Mouse (Mus musculus): ENCODE data around the gene Hmgn2. TPM values are rescaled to one million over a fixed set of nuclear protein-coding genes. Genes with fewer than 3 reads are reported as not detected.
"Not testable (repeated sequence)": the region's sequence is repeated elsewhere in the genome, so short reads cannot be mapped to it uniquely, and the experiment has no call there.

Hmgn2 gene
- total RNA-seq (2021): 100 to 1,000 TPM; 133 to 138 TPM

DNA sequence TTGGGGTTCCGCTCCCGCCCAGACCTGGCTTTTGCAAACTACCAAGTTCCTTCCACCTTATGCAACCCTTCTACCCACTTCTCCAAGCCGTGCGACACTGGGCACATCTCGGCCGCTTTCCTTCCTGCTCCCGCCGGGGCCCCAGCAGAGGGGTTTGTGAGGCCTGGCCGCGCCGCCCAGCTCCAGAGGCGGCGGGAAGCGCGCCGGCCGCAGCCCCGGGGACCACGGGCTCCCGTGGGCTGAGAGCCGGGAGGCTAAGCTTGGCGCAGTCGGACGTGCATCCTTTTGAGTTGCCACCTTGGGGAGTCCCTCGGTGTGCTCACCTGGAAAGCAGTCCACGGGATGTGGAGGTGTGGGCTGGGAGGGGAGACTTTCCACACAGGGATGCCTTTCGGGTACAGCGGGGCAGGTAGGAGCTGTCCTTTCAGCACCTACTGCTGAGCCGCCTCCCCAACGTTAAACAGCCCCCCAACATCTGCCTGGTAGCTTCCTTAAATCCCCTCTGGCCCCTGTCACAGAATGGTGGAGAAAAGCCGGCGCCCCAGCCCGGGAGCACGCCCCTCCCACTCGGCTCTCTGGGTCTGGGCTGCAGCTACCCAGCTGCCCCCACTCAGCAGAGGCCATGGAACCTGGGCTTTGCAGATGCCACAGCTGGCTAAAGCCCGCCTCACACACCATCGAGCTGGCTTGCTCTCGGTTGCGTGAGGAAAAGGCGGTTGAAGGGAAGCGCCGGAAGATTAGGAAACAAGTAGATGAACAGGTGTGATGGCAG, at the start of gene Hmgn2:
Hmgn2 (minus strand) TSS at position 501 of the 772 bp plus-strand sequence.
- peak; percentile 18 to 36 for DNase-seq (ENCODE audit: extremely low spot score in 1 of 2, low spot score in 1 of 2)

DNA sequence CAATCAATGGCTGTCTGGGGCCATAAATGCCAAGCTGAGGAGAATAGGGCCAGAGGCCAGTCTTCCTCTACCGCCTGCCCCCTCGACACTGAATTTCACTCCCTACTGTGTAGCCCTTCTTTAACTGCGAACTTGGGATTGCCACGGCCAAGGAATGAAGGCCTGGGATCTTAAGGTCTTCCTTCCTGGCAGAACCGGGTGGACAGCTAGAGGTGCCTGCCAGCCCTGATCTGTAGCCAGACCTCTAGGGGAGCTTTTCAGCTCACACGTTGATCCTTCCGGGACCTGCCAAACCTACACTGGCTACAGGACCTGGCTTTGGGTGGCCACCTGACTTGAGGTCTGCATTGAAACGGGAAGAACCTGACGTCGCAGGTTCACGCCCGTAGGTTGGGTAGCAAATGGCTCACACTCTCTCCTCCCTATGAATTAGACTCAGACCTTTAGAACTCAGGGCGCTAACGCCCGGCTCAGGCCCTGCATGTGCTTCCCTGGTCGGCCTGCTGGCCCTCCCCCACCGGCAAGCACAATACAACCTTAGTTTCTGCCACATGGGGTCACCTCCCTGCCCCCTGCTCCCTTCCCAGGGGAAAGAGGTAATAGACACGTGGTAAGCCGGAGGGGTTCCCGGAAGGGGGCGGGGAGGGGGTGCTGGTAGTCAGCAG, 48.9 kb upstream of the Hmgn2 start:
- DNase-seq (ENCODE audit: extremely low spot score in 1 of 2, low spot score in 1 of 2): no peak

DNA sequence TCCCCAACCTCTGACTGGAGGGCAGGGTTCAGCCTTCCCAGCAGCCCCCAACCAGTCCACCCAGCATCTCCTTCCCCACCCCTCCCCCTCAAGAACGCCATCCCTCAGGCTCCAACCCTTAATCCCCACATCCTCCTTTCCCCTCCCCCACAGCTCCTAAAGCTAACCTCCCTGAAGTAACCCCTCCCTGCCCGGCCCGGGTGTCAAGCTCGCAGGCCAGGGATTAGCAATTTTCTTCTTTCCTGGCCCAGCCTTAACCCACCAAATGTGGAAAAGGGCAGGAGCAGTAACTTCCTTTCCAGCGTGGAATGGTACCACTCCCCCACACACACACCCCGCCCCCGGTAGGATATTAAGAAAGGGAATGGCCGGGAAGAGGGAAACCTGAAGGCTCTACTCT, 48.3 kb upstream of the Hmgn2 start:
- DNase-seq (ENCODE audit: extremely low spot score in 1 of 2, low spot score in 1 of 2): no peak

DNA sequence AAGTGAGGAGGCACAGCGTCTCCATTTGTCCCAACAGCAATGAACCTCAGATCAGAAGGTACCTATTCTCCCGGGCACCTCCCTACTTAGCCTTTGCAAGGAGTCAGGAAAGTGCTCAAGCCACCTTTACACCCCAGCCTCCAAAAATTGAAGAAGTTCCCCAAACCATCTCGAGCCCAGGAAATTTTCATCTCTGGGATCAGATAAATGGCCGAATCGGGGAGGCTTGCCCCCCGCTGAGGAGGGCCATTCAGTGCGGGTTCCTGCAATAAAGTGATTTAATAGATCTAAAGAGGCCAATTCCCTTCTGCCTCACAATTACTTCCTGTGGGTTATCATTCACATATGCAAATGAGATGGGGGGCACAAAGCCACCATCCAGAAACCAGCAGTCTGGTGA, 47.8 kb upstream of the Hmgn2 start:
- no peak for DNase-seq (ENCODE audit: extremely low spot score in 1 of 2, low spot score in 1 of 2)

DNA sequence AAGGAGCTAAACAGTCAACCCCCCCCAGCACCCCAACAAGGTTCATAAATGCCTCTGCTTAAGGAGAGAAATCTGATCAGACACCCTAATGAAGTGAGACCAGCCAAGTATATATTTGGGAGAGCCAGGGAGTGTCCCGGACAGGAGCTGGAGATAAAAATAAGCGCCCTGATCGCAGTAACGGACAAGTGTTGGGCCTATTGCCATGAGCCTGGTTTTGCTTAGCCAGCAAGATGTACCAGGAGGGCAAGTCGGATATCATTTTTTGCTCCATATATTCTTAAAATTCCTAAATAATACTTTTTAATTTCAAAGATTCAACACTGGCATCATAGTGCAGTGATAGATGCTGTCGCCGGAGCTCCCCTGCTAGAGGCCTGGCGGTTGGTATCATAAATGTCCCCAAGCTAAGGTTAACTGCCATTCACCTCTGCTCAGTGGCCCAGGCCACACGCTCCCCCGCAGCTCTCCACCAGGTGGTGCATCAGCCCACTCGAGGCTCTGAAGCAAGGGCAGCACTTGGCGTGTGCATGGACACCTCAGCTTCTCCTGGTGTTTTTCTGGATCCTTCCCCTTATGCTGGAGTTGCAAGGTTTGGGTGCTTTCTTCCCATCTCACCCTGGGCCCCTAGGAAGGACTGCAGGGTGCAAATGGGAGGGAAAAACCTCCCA, 44.5 kb upstream of the Hmgn2 start:
- DNase-seq (ENCODE audit: extremely low spot score in 1 of 2, low spot score in 1 of 2): no peak

DNA sequence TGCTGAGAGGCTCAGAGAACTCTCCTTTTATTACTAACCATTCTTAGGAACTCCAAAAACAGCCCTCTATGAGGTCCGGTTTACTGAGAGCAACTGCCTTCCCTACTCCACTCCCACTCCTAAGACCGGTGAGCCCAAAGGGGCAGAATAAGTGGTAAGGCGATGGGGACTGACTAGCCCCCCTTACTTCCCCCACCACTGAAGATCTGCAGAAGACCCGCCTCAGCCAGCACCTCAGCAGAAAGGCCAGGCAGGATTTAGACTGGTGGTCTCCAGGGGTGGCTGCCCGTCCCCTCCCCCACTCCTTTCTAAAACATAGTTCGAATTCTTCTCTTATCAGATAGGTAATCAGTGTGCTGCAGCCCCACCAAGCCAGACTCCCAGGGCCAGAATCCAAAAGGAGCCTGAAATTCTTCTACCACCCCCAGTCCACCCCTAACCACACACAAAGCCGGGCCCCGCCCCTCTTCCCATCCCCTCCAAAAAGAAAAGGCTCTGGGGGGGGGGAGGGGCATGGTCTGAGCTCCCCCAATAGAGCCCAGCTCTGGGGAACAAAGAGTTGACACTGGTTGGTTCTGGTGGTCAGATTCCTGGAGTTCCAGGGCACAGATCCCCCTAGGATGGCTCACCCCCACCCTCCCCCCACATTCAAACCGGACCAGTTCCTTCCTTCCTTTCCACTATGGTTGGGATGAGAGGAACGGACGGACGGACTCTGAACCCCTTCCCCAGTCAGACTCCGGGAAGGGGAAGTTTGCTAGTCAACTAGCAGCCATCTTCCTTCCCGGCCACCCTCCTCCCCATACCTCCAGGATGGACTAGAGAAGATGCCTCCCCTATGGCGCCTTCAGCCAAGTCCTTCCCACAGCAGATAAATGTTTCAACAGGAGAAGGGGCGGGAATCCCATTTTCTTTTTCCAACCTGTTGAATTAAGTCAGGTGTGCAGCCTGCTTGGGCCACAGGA, 43.3 kb upstream of the Hmgn2 start:
- DNase-seq (ENCODE audit: extremely low spot score in 1 of 2, low spot score in 1 of 2): no peak

DNA sequence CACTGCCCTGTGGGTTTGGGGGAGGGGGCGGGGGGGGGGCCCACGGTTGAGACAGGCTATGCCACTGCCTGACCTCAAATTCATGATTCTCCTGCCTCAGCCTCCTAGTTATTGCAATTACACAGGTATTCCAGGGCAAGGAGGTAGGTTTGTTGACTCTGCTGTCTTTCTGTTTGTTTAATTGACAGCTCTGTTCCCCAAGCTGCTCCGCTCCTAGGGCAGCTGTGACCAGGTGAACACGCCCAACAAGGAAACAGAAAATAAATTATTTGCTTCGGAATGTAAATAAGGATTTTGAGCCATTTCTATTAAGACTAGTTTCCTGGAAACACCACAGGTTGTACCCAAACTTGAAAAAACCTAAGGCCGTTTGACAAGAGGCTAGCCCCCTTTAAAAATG, 41.3 kb upstream of the Hmgn2 start:
- no peak for DNase-seq (ENCODE audit: extremely low spot score in 1 of 2, low spot score in 1 of 2)

DNA sequence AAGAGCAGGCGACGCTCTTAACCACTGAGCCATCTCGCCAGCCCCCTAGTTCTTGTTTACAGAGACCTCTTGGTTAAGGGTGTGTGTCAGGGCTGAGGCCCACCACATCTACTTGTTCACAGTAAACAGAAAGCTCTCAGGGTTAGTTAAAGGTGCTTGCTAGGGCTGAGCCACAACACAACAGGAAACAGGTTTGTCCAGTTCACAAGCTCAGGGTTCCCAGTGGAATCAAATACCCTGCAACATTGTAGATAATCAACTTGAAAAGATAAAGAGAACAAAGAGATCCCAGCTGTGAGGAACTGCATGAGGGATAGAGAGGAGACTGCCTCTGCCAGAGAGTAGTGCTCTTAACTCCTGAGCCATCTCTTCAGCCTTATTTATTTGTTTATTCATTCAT, 38.4 kb upstream of the Hmgn2 start:
- no peak for DNase-seq (ENCODE audit: extremely low spot score in 1 of 2, low spot score in 1 of 2)

DNA sequence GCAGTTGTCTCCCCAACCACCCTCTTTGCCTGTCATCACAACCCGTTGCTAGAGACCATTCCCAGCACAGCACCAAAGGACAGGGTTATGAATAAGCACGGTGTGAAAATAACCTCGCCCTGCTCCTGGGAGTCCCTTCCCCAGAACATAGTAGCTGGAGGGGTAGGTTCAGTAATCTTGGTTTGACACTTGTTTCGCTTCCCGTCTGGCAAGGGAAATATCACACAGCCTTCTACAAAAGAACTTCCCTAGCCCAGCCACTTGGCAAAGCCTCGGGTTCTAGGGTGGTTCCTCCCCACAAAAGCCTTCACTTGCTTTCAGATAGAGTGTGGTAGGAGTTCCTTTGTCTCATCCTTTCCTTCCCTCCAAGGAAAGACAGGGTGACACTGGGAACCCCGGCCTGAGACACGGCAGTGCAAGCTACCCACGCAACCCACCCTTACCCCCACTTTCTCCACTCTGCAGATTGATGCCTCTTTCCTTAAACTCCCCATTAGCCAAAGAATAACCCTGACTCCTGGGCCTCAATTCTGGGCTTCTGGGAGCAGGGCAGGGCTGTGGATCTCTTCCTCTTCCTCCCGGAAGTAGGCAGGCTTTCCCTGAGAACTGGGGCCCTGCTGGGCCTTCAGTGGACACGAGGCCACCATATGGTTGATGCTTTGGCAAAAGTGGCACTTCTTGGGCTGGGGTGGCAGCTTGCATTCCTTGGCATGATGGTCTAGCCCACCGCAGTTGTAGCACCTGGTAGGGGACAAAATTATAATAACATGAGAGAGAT, 37.3 kb upstream of the Hmgn2 start:
- DNase-seq (ENCODE audit: extremely low spot score in 1 of 2, low spot score in 1 of 2): no peak

DNA sequence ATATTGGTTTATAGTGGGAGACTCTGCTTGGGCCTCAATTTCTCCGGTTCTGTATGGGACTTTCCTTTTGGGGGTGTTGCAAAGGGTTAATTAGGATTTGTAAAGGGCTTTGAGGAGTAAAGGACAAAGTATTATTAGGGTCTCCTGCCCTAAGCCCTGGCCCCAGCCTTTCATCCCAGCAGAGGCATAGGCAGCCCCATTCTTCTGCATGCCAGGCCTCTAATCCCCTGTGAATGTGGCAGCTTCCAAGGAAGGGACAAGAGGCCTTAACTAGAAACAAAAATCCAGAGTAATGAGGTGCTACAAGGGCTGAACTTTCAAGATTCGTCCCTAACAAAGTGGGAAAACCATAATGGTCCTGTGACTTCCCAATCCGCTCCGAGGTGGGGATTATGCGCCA, 34.5 kb upstream of the Hmgn2 start:
- DNase-seq (ENCODE audit: extremely low spot score in 1 of 2, low spot score in 1 of 2): no peak

DNA sequence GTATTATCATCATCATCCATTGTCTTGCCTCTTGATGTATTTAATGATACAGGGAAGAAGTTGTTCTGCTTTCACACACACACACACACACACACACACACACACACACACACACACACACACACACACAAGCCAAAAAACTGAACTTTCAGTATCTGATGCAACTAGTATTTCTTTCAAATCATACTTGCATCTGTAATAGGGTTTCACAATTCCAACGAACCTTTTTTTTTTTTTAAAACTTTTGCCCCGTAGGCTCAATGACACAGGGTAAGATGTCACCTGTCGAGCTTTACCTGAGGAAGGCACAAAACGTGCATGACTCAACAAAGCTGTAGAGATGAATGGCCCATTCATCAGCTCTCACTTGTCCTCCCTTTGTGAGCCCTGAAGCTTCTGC, 33.8 kb upstream of the Hmgn2 start:
- DNase-seq (ENCODE audit: extremely low spot score in 1 of 2, low spot score in 1 of 2): no peak

DNA sequence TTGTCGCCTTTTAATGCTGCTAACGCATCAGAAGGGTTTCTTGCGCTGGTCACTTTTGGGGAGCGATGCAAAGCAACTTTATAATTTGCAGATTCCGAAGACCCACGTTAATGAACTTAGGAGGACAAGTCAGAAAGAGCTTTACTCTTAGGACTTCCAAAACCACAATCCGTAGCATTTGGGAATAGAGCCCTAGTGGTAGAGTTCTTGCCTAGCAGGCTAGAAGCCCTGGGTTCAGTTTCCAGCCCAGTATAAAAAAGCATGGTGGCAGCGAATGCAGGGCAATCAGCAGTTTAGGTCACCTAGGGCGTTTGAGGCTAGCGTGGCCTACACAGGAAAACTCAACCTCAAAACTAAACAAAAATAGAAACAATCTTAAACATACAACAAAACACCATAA, 33.3 kb upstream of the Hmgn2 start:
- DNase-seq (ENCODE audit: extremely low spot score in 1 of 2, low spot score in 1 of 2): no peak

DNA sequence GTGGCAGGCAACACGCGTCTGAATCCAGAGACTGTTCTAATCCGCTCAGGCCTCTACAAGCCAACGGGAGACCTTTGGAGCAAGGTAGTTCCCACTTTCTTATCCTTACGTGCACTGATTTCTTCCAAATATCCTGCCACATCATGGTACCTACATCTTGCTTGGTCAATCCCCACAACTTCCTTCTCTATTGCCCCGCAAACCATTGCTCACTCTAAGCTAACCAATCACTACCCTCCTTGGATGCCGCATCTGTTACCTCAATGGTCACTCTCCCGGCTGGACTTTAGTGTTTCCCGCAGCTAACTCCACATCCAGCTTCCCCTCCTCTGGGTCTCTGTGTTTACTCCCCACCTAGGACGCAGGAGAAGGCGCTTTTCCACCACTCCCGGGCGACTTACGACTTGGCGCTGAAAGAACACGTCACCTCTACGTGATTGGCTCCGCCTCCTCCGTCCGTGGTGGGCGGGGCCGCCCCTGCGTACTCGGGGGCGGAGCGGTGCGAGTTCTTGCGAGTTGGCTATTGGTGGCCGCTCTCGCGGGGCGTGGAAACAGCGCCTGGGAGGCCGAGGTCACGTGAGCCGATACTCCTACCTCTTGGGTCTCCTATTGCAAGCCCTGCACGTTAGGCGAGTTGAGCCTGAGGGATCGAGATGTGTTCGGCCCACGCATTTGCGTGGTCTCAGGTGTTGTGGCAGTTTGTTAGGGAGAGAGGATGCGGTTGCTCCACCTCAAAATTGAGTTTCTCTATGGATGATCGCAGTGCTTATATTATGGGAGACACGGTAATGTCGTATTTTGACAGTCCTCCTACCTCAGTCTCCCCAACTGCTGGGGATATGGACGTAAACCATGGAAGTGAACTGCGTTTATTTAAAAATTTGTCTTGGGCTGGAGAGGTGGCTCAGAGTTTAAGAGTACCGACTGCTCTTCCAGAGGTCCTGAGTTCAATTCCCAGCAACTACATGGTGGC, 32.3 kb upstream of the Hmgn2 start, which contains the start of gene Dhdds:
Dhdds (minus strand) TSS at position 453 of the 973 bp plus-strand sequence.
- DNase-seq (ENCODE audit: extremely low spot score in 1 of 2, low spot score in 1 of 2): peak; percentile 85 to 87

DNA sequence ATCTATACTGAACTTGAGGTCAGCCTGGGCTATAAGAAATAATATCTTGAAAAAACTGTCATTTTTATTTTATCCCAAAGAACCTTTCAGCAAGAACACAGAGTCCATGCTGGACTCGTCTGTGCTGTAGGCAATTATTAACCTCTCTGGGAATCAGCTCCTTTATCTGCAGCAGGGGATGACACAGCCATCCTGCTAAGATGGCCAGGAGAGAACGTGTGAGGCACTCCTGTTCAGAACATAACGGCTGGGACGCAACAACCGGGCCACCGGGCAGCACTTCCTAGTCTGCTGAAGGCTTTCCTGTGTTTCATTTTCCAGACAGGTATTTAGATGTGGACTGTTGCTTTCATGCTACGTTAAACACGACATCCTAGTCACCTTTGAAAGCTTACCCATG, 26.2 kb upstream of the Hmgn2 start:
- DNase-seq (ENCODE audit: extremely low spot score in 1 of 2, low spot score in 1 of 2): no peak

DNA sequence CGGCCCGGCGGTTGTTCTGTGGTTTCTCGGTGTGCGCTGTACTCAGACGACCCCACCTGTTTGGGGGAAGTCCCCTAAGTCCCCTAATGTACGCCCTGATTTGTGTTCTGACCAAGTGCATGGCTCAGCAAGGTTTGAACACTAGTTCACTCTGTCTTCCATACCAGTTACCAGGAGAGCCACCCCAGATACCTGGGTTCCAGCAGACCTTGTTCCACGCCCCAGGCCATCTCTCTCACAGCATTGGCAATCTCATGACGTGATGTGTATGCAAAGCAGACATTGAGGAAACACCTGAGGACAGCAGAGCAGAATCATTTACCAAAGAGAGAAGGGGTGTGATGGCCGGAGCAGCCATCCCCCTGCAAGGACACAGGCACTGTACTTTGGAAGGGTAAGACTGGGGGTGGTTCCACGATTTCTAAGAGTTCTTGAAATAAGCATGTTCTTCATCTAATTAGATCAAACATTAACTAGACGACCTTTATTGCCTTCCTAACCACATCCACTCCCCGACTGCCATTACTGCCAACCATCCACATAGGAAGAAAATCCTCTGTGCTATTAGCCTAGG, 22.7 kb upstream of the Hmgn2 start:
- no peak for DNase-seq (ENCODE audit: extremely low spot score in 1 of 2, low spot score in 1 of 2)

DNA sequence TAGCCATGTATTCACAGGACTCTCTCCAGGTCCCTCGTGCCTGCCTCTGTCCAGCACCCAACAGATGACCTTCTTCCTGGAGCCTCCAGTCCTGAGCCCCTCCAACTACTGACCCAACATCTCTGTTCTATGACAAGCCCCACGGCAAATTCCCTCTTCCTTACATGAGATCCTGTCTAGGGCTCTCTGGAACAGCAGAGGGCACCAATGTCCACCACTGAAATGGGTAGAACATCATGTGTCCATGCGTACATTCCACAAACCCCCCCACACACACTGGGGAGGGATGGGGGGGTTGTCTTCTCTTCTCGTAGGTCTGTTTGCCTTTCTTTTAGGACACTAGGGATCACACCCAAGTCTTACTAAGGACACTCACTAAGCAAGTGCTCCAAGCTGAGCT, 21.6 kb upstream of the Hmgn2 start:
- no peak for DNase-seq (ENCODE audit: extremely low spot score in 1 of 2, low spot score in 1 of 2)

DNA sequence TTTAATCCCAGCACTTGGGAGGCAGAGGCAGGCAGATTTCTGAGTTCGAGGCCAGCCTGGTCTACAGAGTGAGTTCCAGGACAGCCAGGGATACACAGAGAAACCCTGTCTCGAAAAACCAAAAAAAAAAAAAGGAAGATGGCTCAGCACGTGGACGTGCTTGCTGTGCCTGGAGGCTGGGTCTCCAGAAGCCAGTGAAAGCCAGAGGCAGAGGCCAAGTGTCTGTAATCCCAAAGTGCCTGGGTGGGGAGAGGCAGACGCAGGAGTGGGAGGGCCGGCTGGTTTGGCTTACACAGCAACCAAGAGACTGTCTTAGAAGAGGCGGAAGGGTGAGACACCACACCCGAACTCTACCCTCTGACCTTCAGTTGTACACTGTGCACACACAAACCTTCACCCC, 19.8 kb upstream of the Hmgn2 start:
- not testable (repeated sequence) for DNase-seq (ENCODE audit: extremely low spot score in 1 of 2, low spot score in 1 of 2)

DNA sequence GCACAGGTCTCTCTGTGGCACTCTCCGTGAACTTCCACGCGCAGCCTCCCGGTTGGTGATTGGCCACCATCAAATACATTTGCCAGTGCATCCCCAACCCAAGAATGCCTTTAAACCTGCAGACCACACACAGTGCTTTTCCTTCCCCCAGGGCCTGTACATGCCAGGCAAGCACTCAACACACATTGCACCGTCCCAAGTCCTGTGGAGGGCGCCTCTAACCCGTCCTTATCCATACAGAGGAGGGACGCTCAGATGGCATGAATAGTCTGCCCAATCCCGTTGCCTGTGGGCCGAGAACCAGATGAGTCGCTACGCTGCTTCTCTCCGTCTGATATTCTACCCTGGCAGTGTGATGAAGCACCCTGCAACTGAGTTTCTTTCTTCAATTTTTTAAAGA, 14.5 kb upstream of the Hmgn2 start:
- no peak for DNase-seq (ENCODE audit: extremely low spot score in 1 of 2, low spot score in 1 of 2)
